In genomic region chr7:98692761-98693546, GRCm38 (mm10) we compare ENCODE assay signal across 9 mouse cellular contexts. TPM values are rescaled to one million over a fixed set of nuclear protein-coding genes. Genes with fewer than 3 reads are reported as not detected.
DNase-seq lines count a peak whose midpoint lies in the region; ATAC-seq and TF ChIP-seq lines count a peak whose summit lies in the region.
"Had no signal": no experiment of that assay in that cellular context is flagged by ENCODE, and none has a peak within 500 bp of the region (broad histone marks: within the 10 kb centered on the region; RNA-seq: fewer than 3 reads in every experiment).

No protein-coding gene starts in this region.

- DNase-seq in lung, embryonic 14.5 days, result peak; percentile 50
- DNase-seq in lung, postnatal 25 days (ENCODE audit: low spot score), result no peak
- no peak for DNase-seq in right cerebral cortex, postnatal 25 days
- DNase-seq in forebrain, postnatal 0 days, result no peak
- DNase-seq: liver, embryonic 13.5 days had no signal

- no peaks in the 10 kb centered on the region for H3K9me3 ChIP-seq in lung, embryonic 14.5 days (ENCODE audit: low read depth, low read length)
- H3K9me3 ChIP-seq in embryonic facial prominence, embryonic 13.5 days, result no peaks in the 10 kb centered on the region
- H3K9me3 ChIP-seq in intestine, postnatal 0 days (ENCODE audit: control insufficient read depth), result no peaks in the 10 kb centered on the region
- no peaks in the 10 kb centered on the region for H3K9me3 ChIP-seq in neural tube, embryonic 13.5 days
- no peaks in the 10 kb centered on the region for H3K9me3 ChIP-seq in forebrain, postnatal 0 days (ENCODE audit: low read length)
- H3K9me3 ChIP-seq: liver, embryonic 13.5 days had no signal

- no peak overlapping the region for H3K9ac ChIP-seq in lung, embryonic 14.5 days
- peak overlapping the region; percentile 33; the same call in 1 of the 2 replicates for H3K9ac ChIP-seq in embryonic facial prominence, embryonic 13.5 days
- H3K9ac ChIP-seq in intestine, postnatal 0 days (ENCODE audit: low read depth, low read length), result no peak overlapping the region
- H3K9ac ChIP-seq in neural tube, embryonic 13.5 days, result no peak overlapping the region
- no peak overlapping the region for H3K9ac ChIP-seq in forebrain, postnatal 0 days
- H3K9ac ChIP-seq: liver, embryonic 13.5 days had no signal

- H3K4me3 ChIP-seq in lung, embryonic 14.5 days (ENCODE audit: low read depth, low read length), result no peak overlapping the region
- H3K4me3 ChIP-seq in embryonic facial prominence, embryonic 13.5 days, result no peak overlapping the region
- H3K4me3 ChIP-seq in intestine, postnatal 0 days (ENCODE audit: low read depth, low read length), result peak overlapping the region; percentile 2; the same call in 1 of the 2 replicates
- no peak overlapping the region for H3K4me3 ChIP-seq in neural tube, embryonic 13.5 days
- no peak overlapping the region for H3K4me3 ChIP-seq in forebrain, postnatal 0 days (ENCODE audit: low read depth, low read length)
- H3K4me3 ChIP-seq: liver, embryonic 13.5 days had no signal

- no peak overlapping the region for H3K27ac ChIP-seq in lung, embryonic 14.5 days (ENCODE audit: low read depth)
- H3K27ac ChIP-seq in embryonic facial prominence, embryonic 13.5 days, result no peak overlapping the region
- H3K27ac ChIP-seq in intestine, postnatal 0 days (ENCODE audit: low read depth, low read length), result peak overlapping the region; percentile 91
- no peak overlapping the region for H3K27ac ChIP-seq in neural tube, embryonic 13.5 days (replicated peaks)
- H3K27ac ChIP-seq in forebrain, postnatal 0 days (ENCODE audit: low read depth, low read length), result no peak overlapping the region
- H3K27ac ChIP-seq: liver, embryonic 13.5 days had no signal

- no peaks in the 10 kb centered on the region for H3K27me3 ChIP-seq in lung, embryonic 14.5 days (ENCODE audit: insufficient read depth, low read length)
- no peaks in the 10 kb centered on the region for H3K27me3 ChIP-seq in embryonic facial prominence, embryonic 13.5 days
- H3K27me3 ChIP-seq in intestine, postnatal 0 days (replicated peaks; ENCODE audit: control insufficient read depth, insufficient read depth, low read length), result no peaks in the 10 kb centered on the region
- H3K27me3 ChIP-seq in neural tube, embryonic 13.5 days, result no peaks in the 10 kb centered on the region
- H3K27me3 ChIP-seq in forebrain, postnatal 0 days (ENCODE audit: insufficient read depth, low read length), result no peaks in the 10 kb centered on the region
- H3K27me3 ChIP-seq: liver, embryonic 13.5 days had no signal

- peak; percentile 66; the same call in 1 of the 2 replicates for ATAC-seq in lung, embryonic 14.5 days (ENCODE audit: insufficient read depth)
- ATAC-seq in embryonic facial prominence, embryonic 13.5 days (ENCODE audit: insufficient number of reproducible peaks, insufficient read depth, low FRiP score, low TSS enrichment, low read depth), result no peak
- peak; percentile 79 for ATAC-seq in intestine, postnatal 0 days
- no peak for ATAC-seq in neural tube, embryonic 13.5 days (ENCODE audit: low read depth)
- ATAC-seq in granulocyte monocyte progenitor cell, adult 5-6 weeks (replicated peaks; ENCODE audit: poor library complexity, severe bottlenecking), result no peak
- ATAC-seq in forebrain, postnatal 0 days, result no peak

- H3K4me1 ChIP-seq in lung, embryonic 14.5 days (ENCODE audit: insufficient read depth), result peaks cover 2% of the 10 kb centered on the region; the same call in 1 of the 2 replicates
- H3K4me1 ChIP-seq in embryonic facial prominence, embryonic 13.5 days, result peaks cover 17% of the 10 kb centered on the region
- H3K4me1 ChIP-seq in intestine, postnatal 0 days (replicated peaks; ENCODE audit: control insufficient read depth, insufficient read depth, low read length), result peaks cover 6% of the 10 kb centered on the region; the same call in 1 of the 2 replicates
- H3K4me1 ChIP-seq in neural tube, embryonic 13.5 days (replicated peaks), result peaks cover 6% of the 10 kb centered on the region
- no peaks in the 10 kb centered on the region for H3K4me1 ChIP-seq in forebrain, postnatal 0 days (ENCODE audit: insufficient read depth)

- H3K4me2 ChIP-seq in lung, embryonic 14.5 days, result peak overlapping the region; percentile 31; the same call in 1 of the 2 replicates
- peak overlapping the region; percentile 22; the same call in 1 of the 2 replicates for H3K4me2 ChIP-seq in embryonic facial prominence, embryonic 13.5 days
- peak overlapping the region; percentile 53 for H3K4me2 ChIP-seq in intestine, postnatal 0 days (replicated peaks; ENCODE audit: low read depth)
- peak overlapping the region; percentile 10; the same call in 1 of the 2 replicates for H3K4me2 ChIP-seq in neural tube, embryonic 13.5 days
- no peak overlapping the region; the same call in 1 of the 2 replicates for H3K4me2 ChIP-seq in forebrain, postnatal 0 days (ENCODE audit: low read depth)
- H3K4me2 ChIP-seq: liver, embryonic 13.5 days had no signal

- TF ChIP-seq CTCF in lung, embryonic 14.5 days (IDR thresholded peaks at IDR 0.05; ENCODE audit: low read depth), result no peak
- peak; percentile 37; the same call in 1 of the 2 replicates for TF ChIP-seq CTCF in intestine, postnatal 0 days (IDR thresholded peaks at IDR 0.05; ENCODE audit: low read depth)
- no peak for TF ChIP-seq CTCF in forebrain, postnatal 0 days (IDR thresholded peaks at IDR 0.05; ENCODE audit: low read depth)

- 34% methylated on average over 24 of the region's 24 CpGs for WGBS in lung, embryonic 14.5 days
- WGBS in embryonic facial prominence, embryonic 13.5 days, result 41% methylated on average over 24 of the region's 24 CpGs
- WGBS in intestine, postnatal 0 days, result 20% methylated on average over 24 of the region's 24 CpGs
- WGBS in neural tube, embryonic 13.5 days, result 41% methylated on average over 24 of the region's 24 CpGs
- WGBS in forebrain, postnatal 0 days, result 47% methylated on average over 24 of the region's 24 CpGs

- H3K36me3 ChIP-seq in lung, embryonic 14.5 days (ENCODE audit: insufficient read depth), result no peaks in the 10 kb centered on the region
- no peaks in the 10 kb centered on the region for H3K36me3 ChIP-seq in embryonic facial prominence, embryonic 13.5 days
- no peaks in the 10 kb centered on the region for H3K36me3 ChIP-seq in intestine, postnatal 0 days (ENCODE audit: control insufficient read depth, insufficient read depth)
- H3K36me3 ChIP-seq in neural tube, embryonic 13.5 days, result no peaks in the 10 kb centered on the region
- H3K36me3 ChIP-seq in forebrain, postnatal 0 days (ENCODE audit: insufficient read depth), result no peaks in the 10 kb centered on the region
- H3K36me3 ChIP-seq: liver, embryonic 13.5 days had no signal

RNA-seq across cellular contexts. Expression of gene Thap12, which starts 9.9 kb away (rescaled TPM):
- 81.3 and 81.9 TPM in 2 replicates for polyA plus RNA-seq in lung, embryonic 14.5 days (2014; fragmentation: Nextera tagmentation; extraction: Ambion mirVana)
- 71.7 and 75.8 TPM in 2 replicates for polyA plus RNA-seq in embryonic facial prominence, embryonic 13.5 days (2015; fragmentation: Nextera tagmentation; extraction: Ambion mirVana)
- 21.8 and 24.6 TPM in 2 replicates for polyA plus RNA-seq in intestine, postnatal 0 days (2015; fragmentation: Nextera tagmentation; extraction: Ambion mirVana)
- 45.5 and 49.6 TPM in 2 replicates for polyA plus RNA-seq in neural tube, embryonic 13.5 days (2015; fragmentation: Nextera tagmentation; extraction: Ambion mirVana)
- 44.7 and 52.8 TPM in 2 replicates for total RNA-seq in granulocyte monocyte progenitor cell, adult 5-6 weeks (2014; fragmentation: Nextera tagmentation)
- total RNA-seq in granulocyte monocyte progenitor cell, adult 5-6 weeks (2017), result 87.6 and 100 TPM in 2 replicates
- total RNA-seq in forebrain, postnatal 0 days (2014; rRNA removed), result 88.8 and 97.3 TPM in 2 replicates
- polyA plus RNA-seq in forebrain, postnatal 0 days (2015; fragmentation: Nextera tagmentation; extraction: Ambion mirVana), result 45.1 and 51.3 TPM in 2 replicates

RNA-seq across cellular contexts. Expression of gene Emsy, which starts 36.4 kb away (rescaled TPM):
- 45.5 and 47.4 TPM in 2 replicates for polyA plus RNA-seq in lung, embryonic 14.5 days (2014; fragmentation: Nextera tagmentation; extraction: Ambion mirVana)
- 31.0 and 34.7 TPM in 2 replicates for polyA plus RNA-seq in embryonic facial prominence, embryonic 13.5 days (2015; fragmentation: Nextera tagmentation; extraction: Ambion mirVana)
- polyA plus RNA-seq in intestine, postnatal 0 days (2015; fragmentation: Nextera tagmentation; extraction: Ambion mirVana), result 5.8 and 7.0 TPM in 2 replicates
- 35.1 and 35.2 TPM in 2 replicates for polyA plus RNA-seq in neural tube, embryonic 13.5 days (2015; fragmentation: Nextera tagmentation; extraction: Ambion mirVana)
- 53.5 and 71.9 TPM in 2 replicates for total RNA-seq in granulocyte monocyte progenitor cell, adult 5-6 weeks (2014; fragmentation: Nextera tagmentation)
- total RNA-seq in granulocyte monocyte progenitor cell, adult 5-6 weeks (2017), result 20.5 and 25.7 TPM in 2 replicates
- 31.9 and 52.4 TPM in 2 replicates for total RNA-seq in forebrain, postnatal 0 days (2014; rRNA removed)
- polyA plus RNA-seq in forebrain, postnatal 0 days (2015; fragmentation: Nextera tagmentation; extraction: Ambion mirVana), result 23.9 and 26.8 TPM in 2 replicates

Comparison
In these comparisons a context has a peak if more than half of its experiments do, and no peak if none do; other contexts are left out.
1. ATAC-seq: peak in lung, embryonic 14.5 days (single experiment) and intestine, postnatal 0 days (single experiment); none in embryonic facial prominence, embryonic 13.5 days (single experiment), neural tube, embryonic 13.5 days (single experiment), granulocyte monocyte progenitor cell, adult 5-6 weeks (single experiment) and forebrain, postnatal 0 days (single experiment).